Mouse (Mus musculus) lung, embryonic 14.5 days (tissue): ENCODE measurements around the gene Gtf3a. TPM values are rescaled to one million over a fixed set of nuclear protein-coding genes. Genes with fewer than 3 reads are reported as not detected.
A peak's percentile ranks its signal among the peaks of the same experiment; 100 is the strongest.

Source experiments
- ATAC-seq: fragments of 200-750 bp; cut with Nextera tagmentation; 2 replicates; pipeline ENCODE4 v1.8.0; 2017; ENCODE audit warnings: mild to moderate bottlenecking, moderate TSS enrichment, moderate library complexity; ENCODE audit not compliant: insufficient read depth
- DNase-seq: peaks from one replicate; pipeline ENCODE4 v3.0.0-alpha.2; 2015
- H3K27ac ChIP-seq: fragments of 300-500 bp; sonication (generic); 2 replicates; pipeline ENCODE4 v1.5.1; 2014; ENCODE audit warnings: low read depth, mild to moderate bottlenecking, moderate library complexity
- H3K27me3 ChIP-seq: fragments of 300-500 bp; sonication (generic); 2 replicates; pipeline ENCODE4 v1.6.1; 2014; ENCODE audit warnings: low read length, control low read depth; ENCODE audit not compliant: insufficient read depth
- H3K36me3 ChIP-seq: fragments of 300-500 bp; sonication (generic); 2 replicates; pipeline ENCODE4 v1.6.1; 2014; ENCODE audit warnings: control low read depth; ENCODE audit not compliant: insufficient read depth
- H3K4me1 ChIP-seq: fragments of 300-500 bp; sonication (generic); 2 replicates; pipeline ENCODE4 v1.6.1; 2014; ENCODE audit warnings: antibody characterized with exemption, control low read depth; ENCODE audit not compliant: insufficient read depth
- H3K4me2 ChIP-seq: fragments of 300-500 bp; sonication (generic); 2 replicates; pipeline ENCODE4 v1.6.1; 2014; ENCODE audit warnings: mild to moderate bottlenecking
- H3K4me3 ChIP-seq: fragments of 300-500 bp; sonication (generic); 2 replicates; pipeline ENCODE4 v1.5.1; 2014; ENCODE audit warnings: low read depth, low read length
- H3K9ac ChIP-seq: fragments of 300-500 bp; sonication (generic); 2 replicates; pipeline ENCODE4 v1.6.1; 2014
- H3K9me3 ChIP-seq: fragments of 300-500 bp; sonication (generic); 2 replicates; pipeline ENCODE4 v1.6.1; 2016; ENCODE audit warnings: low read depth, low read length, control low read depth
- CTCF ChIP-seq: IDR thresholded peaks from 2 replicates; pipeline ENCODE4 v1.5.1; 2016; ENCODE audit warnings: antibody characterized with exemption, low read depth
- WGBS: fragments of 180-500 bp; shearing (Covaris S2); extraction: QIAGEN DNeasy Blood & Tissue Kit; methylation state at CpG from one replicate; pipeline ENCODE4 v1.1.7; 2014; 5-methylcytosine and 5-hydroxymethylcytosine counted together
- polyA plus RNA-seq: library from polyadenylated mRNA; unstranded; fragments of >200 nt; fragmentation: Nextera tagmentation; extraction: Ambion mirVana; gene quantifications from 2 replicates; pipeline ENCODE4 v1.2.1, GENCODE M21; 2014

Gene Gtf3a
- polyA plus RNA-seq, 1 experiment from 2014 or later = 130 TPM

DNA sequence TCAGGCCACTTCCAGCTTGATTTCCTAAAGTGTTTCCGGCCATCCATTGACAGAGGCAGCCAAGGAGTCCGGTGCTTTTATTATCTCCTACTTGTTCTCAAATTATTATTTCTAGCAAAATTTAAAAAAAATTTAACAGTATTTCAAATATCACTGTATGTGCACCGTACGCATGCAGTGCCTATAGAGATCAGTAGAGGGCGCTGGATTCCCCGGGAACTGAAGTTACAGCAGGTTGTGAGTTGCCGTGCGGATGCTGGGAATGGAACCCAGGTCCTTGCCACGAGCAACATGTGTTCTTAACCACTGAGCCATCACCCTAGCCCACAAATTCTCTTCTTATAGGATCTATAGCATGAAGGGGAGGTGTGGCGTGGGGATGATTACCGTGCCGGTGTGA is 50.3 kb downstream of the Gtf3a start:
- 0 out of 2 replicates have a peak, but pooled peaks have one; percentile 31 for TF ChIP-seq CTCF
- Histone ChIP-seq H3K4me2 (no peak overlapping the region), H3K36me3 (no peaks in the 10 kb centered on the region), H3K4me3 (no peak overlapping the region), H3K27me3 (no peaks in the 10 kb centered on the region), H3K27ac (no peak overlapping the region), H3K9me3 (no peaks in the 10 kb centered on the region), H3K9ac (no peak overlapping the region), H3K4me1 (no peaks in the 10 kb centered on the region)
- no peak for ATAC-seq
- WGBS = 90% methylated on average over 12 of the region's 12 CpGs
- DNase-seq = no peak

DNA sequence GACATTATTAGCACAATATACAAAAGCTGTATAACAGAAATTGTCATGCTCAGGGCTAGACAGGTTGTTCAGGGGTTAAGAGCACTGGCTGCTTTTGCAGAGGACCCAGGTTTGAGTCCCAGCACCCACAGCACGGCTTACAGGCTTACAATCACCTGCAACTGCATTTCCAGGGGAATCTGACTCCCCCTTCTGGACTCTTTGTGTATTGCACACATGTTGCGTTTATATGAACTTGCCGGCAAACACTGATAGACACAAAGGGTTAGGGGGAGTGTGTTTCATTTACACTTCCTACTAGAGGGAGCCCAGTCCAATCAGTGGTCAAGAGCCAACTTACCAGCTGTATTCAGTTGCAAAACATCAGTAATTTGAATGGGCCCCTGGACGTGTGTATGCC is 52.9 kb downstream of the Gtf3a start:
- Histone ChIP-seq H3K4me3 (no peak overlapping the region), H3K27ac (no peak overlapping the region), H3K36me3 (no peaks in the 10 kb centered on the region), H3K27me3 (no peaks in the 10 kb centered on the region), H3K4me1 (no peaks in the 10 kb centered on the region), H3K9me3 (no peaks in the 10 kb centered on the region), H3K9ac (no peak overlapping the region), H3K4me2 (no peak overlapping the region)
- DNase-seq (no peak), ATAC-seq (no peak)
- peak; percentile 21; the same call in 1 of the 2 replicates for TF ChIP-seq CTCF
- WGBS = 79% methylated on average over 4 of the region's 4 CpGs

DNA sequence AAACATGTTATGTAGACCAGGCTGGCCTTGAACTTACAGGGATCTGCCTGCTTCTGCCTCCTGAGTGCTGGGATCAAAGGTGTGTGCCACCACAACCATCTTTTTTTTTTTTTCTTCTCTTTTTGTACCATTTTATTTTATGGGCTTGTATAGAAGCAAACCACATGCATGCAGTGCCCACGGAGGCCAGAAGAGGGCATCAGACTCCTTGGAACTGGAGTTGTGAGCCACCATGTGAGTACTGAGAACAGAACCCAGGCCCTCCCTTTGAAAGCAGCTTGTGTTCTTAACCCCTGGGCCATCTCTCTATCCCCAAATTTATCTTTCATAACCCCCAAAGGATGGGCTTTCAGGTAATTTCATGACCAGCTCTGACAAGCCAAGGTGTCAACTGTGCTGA is 54.8 kb downstream of the Gtf3a start:
- TF ChIP-seq CTCF = 0 out of 2 replicates have a peak, but pooled peaks have one; percentile 12
- DNase-seq (no peak), ATAC-seq (no peak)
- H3K27me3 ChIP-seq = no peaks in the 10 kb centered on the region
- H3K36me3 ChIP-seq = no peaks in the 10 kb centered on the region
- no peak overlapping the region for H3K27ac ChIP-seq
- no peak overlapping the region for H3K4me3 ChIP-seq
- H3K9ac ChIP-seq = no peak overlapping the region
- 59% methylated on average over 1 of the region's 1 CpGs for WGBS
- H3K4me1 ChIP-seq = no peaks in the 10 kb centered on the region
- H3K4me2 ChIP-seq = no peak overlapping the region
- no peaks in the 10 kb centered on the region for H3K9me3 ChIP-seq

Other genes with a start within 250 kb of the Gtf3a start
- 11.6 and 13.7 TPM in 2 replicates for gene Usp12, start 153.7 kb upstream of the Gtf3a start, polyA plus RNA-seq
- gene Rpl21, start 115.8 kb upstream of the Gtf3a start, polyA plus RNA-seq = 678 and 713 TPM in 2 replicates
- 18.6 and 20.4 TPM in 2 replicates for gene Rasl11a, start 103.6 kb upstream of the Gtf3a start, polyA plus RNA-seq
- 19.8 and 21.8 TPM in 2 replicates for gene Mtif3, start 15.1 kb downstream of the Gtf3a start, polyA plus RNA-seq
- 19.3 and 19.9 TPM in 2 replicates for gene Lnx2, start 127.9 kb downstream of the Gtf3a start, polyA plus RNA-seq
- 123 and 127 TPM in 2 replicates for gene Polr1d, start 128.4 kb downstream of the Gtf3a start, polyA plus RNA-seq
- gene Gsx1, start 240.0 kb downstream of the Gtf3a start, polyA plus RNA-seq = not detected in 2 replicates